Mouse (Mus musculus) testis, adult 2 months (tissue): ENCODE results near the gene Gm10234.

Experiments
- CTCF ChIP-seq: fragments of 200-500 bp; IDR thresholded peaks from 2 replicates; pipeline ENCODE4 v1.5.1; 2012; ENCODE audit warnings: low read depth, mild to moderate bottlenecking, inconsistent platforms, low read length, moderate library complexity; ENCODE audit not compliant: control insufficient read depth, insufficient read depth, insufficient replicate concordance
- POLR2A ChIP-seq: fragments of 200-500 bp; IDR thresholded peaks from 2 replicates; pipeline ENCODE4 v1.6.1; 2012; ENCODE audit warnings: low read depth, mild to moderate bottlenecking, inconsistent platforms, low read length, moderate library complexity; ENCODE audit not compliant: control insufficient read depth

- TF ChIP-seq CTCF: no peak
- no peak for TF ChIP-seq POLR2A
Measured at GRCm38 (mm10) chr6:95300658-95301057, 21.3 kb upstream of the Gm10234 start.
